Mouse (Mus musculus): ENCODE measurements around the gene Gmcl1.

Gene Gmcl1

GRCm38 (mm10) chr6:86732276-86733173, 658 bp downstream of the Gmcl1 start:
- DNase-seq = peak in 1 of 2 experiments; percentile 78

- DNase-seq = peak in 1 of 2 experiments; percentile 50
These were observed 4.5 kb downstream of the Gmcl1 start for GRCm38 (mm10) chr6:86728711-86729110.

GRCm38 (mm10) chr6:86721977-86722376, 11.2 kb downstream of the Gmcl1 start:
- no peak for DNase-seq

GRCm38 (mm10) chr6:86708072-86708774, 25.0 kb downstream of the Gmcl1 start:
- no peak for DNase-seq

GRCm38 (mm10) chr6:86702577-86702976, 30.6 kb downstream of the Gmcl1 start:
- DNase-seq = no peak

GRCm38 (mm10) chr6:86697903-86698302, 35.3 kb downstream of the Gmcl1 start:
- DNase-seq = no peak

- DNase-seq = peak; percentile 55 to 71
These were observed 37.0 kb downstream of the Gmcl1 start for GRCm38 (mm10) chr6:86696213-86696612.

GRCm38 (mm10) chr6:86694465-86694864, 38.7 kb downstream of the Gmcl1 start:
- DNase-seq = peak; percentile 47 to 68

GRCm38 (mm10) chr6:86689671-86690070, 43.5 kb downstream of the Gmcl1 start:
- DNase-seq = no peak

GRCm38 (mm10) chr6:86686971-86687370, 46.2 kb downstream of the Gmcl1 start:
- DNase-seq = no peak

GRCm38 (mm10) chr6:86684655-86685011, 48.5 kb downstream of the Gmcl1 start:
- DNase-seq = no peak

GRCm38 (mm10) chr6:86683872-86684654, 49.1 kb downstream of the Gmcl1 start, which contains the start of gene Snrnp27:
Gene Snrnp27 (minus strand): TSS chr6:86684522.
- peak; percentile 93 to 95 for DNase-seq

- DNase-seq = no peak
These were observed 51.9 kb downstream of the Gmcl1 start for GRCm38 (mm10) chr6:86681289-86681688.

- DNase-seq = no peak
These were observed 54.8 kb downstream of the Gmcl1 start for GRCm38 (mm10) chr6:86678341-86678740.

- peak; percentile 49 to 66 for DNase-seq
These were observed 62.3 kb downstream of the Gmcl1 start for GRCm38 (mm10) chr6:86670873-86671272.

GRCm38 (mm10) chr6:86669240-86669727, 63.9 kb downstream of the Gmcl1 start:
- peak; percentile 100 for DNase-seq

- DNase-seq = no peak
These were observed 64.5 kb downstream of the Gmcl1 start, which contains the start of gene Mxd1 for GRCm38 (mm10) chr6:86668580-86669239. Gene Mxd1 (minus strand): TSS chr6:86669161.

GRCm38 (mm10) chr6:86667061-86667460, 66.1 kb downstream of the Gmcl1 start:
- no peak for DNase-seq

GRCm38 (mm10) chr6:86665560-86666307, 67.4 kb downstream of the Gmcl1 start:
- DNase-seq = no peak

- DNase-seq = no peak
These were observed 68.1 kb downstream of the Gmcl1 start for GRCm38 (mm10) chr6:86665076-86665475.

- no peak for DNase-seq
These were observed 72.9 kb downstream of the Gmcl1 start for GRCm38 (mm10) chr6:86660161-86660877.
